Mouse (Mus musculus) bone marrow macrophage, adult 2 months (primary cell): Measurements from ENCODE around the gene AI987944.

ENCODE experiments used
- CTCF ChIP-seq: IDR thresholded peaks from 2 replicates; pipeline ENCODE4 v1.5.1; 2012; ENCODE audit warnings: low read depth, mild to moderate bottlenecking, low read length, moderate library complexity
- POLR2A ChIP-seq: IDR thresholded peaks from 2 replicates; pipeline ENCODE4 v1.6.1; 2012; ENCODE audit warnings: mild to moderate bottlenecking, low read depth, low read length, borderline replicate concordance

GRCm38 (mm10) chr7:41393048-41393971, at the start of gene AI987944:
- TF ChIP-seq CTCF (no peak), POLR2A (no peak)
